Mouse (Mus musculus) left cerebral cortex, postnatal 36 days (tissue): Measurements from ENCODE around the gene Cdca4. TPM values are rescaled to one million over a fixed set of nuclear protein-coding genes. Genes with fewer than 3 reads are reported as not detected.

Experiments
- DNase-seq, 2 experiments: peaks; one replicate each; pipeline ENCODE4 v3.0.0; 2021 to 2022; ENCODE audit warnings: low spot score in 2 of 2, mixed read lengths in 1 of 2
- intact Hi-C: fragments of 180-260 bp; cut with DNase I; formaldehyde crosslinking; loops from one replicate; pipeline ENCODE4 v1.15.1; 2025
- total RNA-seq, 2 experiments: library from RNA; stranded (reverse); gene quantifications; 2 replicates each; pipeline ENCODE4 v1.2.3; 2021

Gene Cdca4
- total RNA-seq = 10 to 100 TPM in 1 of 2 experiments, 1 to 10 TPM in 1; 9.2 to 10.9 TPM

- intact Hi-C loops = no loop called here
Observed at GRCm38 (mm10) chr12:112829244-112829864, at the start of gene Cdca4. Gene Cdca4 (minus strand): TSS chr12:112829423.

GRCm38 (mm10) chr12:112877607-112878020 lies 48.4 kb upstream of the Cdca4 start:
- no peak for DNase-seq
- intact Hi-C loops = loop anchor here (5.0 kb wide), 2 partner anchors 50 to 65 kb away; partner anchors contain the start of genes Jag2 and Nudt14

More at GRCm38 (mm10) chr12:112829244-112829864, at the start of gene Cdca4:
- DNase-seq = peak; percentile 98 to 99

GRCm38 (mm10) chr12:112877073-112877576 lies 47.9 kb upstream of the Cdca4 start:
- DNase-seq = no peak
- intact Hi-C loops = loop anchor here (5.0 kb wide), 2 partner anchors 50 to 65 kb away; partner anchors contain the start of genes Jag2 and Nudt14

GRCm38 (mm10) chr12:112876332-112877072 lies 47.3 kb upstream of the Cdca4 start:
- intact Hi-C loops = loop anchor here (5.0 kb wide), 2 partner anchors 51 to 66 kb away; partner anchors contain the start of genes Jag2 and Nudt14
- peak in 1 of 2 experiments; percentile 32 for DNase-seq

GRCm38 (mm10) chr12:112875225-112876013 lies 46.2 kb upstream of the Cdca4 start:
- intact Hi-C loops = loop anchor here (5.0 kb wide), 2 partner anchors 52 to 67 kb away; partner anchors contain the start of genes Jag2 and Nudt14
- DNase-seq = peak; percentile 72 to 83

- DNase-seq = no peak
- intact Hi-C loops = no loop called here
Observed at GRCm38 (mm10) chr12:112874199-112874598, 45.0 kb upstream of the Cdca4 start.

GRCm38 (mm10) chr12:112873452-112874190 lies 44.4 kb upstream of the Cdca4 start:
- peak; percentile 42 to 54 for DNase-seq
- intact Hi-C loops = no loop called here

GRCm38 (mm10) chr12:112872991-112873390 lies 43.8 kb upstream of the Cdca4 start:
- DNase-seq = no peak
- intact Hi-C loops = no loop called here

- no peak for DNase-seq
- intact Hi-C loops = no loop called here
Observed at GRCm38 (mm10) chr12:112871272-112871671, 42.0 kb upstream of the Cdca4 start.

GRCm38 (mm10) chr12:112870775-112871174 lies 41.6 kb upstream of the Cdca4 start:
- intact Hi-C loops = no loop called here
- DNase-seq = no peak

GRCm38 (mm10) chr12:112869783-112870204 lies 40.6 kb upstream of the Cdca4 start:
- intact Hi-C loops = no loop called here
- no peak for DNase-seq

- intact Hi-C loops = no loop called here
Observed at GRCm38 (mm10) chr12:112868178-112869087, 39.2 kb upstream of the Cdca4 start, which contains the start of gene Gpr132. Gene Gpr132 (minus strand): TSS chr12:112868228.

GRCm38 (mm10) chr12:112867106-112867674 lies 38.0 kb upstream of the Cdca4 start:
- intact Hi-C loops = no loop called here
- no peak for DNase-seq

More at GRCm38 (mm10) chr12:112868178-112869087, 39.2 kb upstream of the Cdca4 start, which contains the start of gene Gpr132:
- DNase-seq = no peak

- no peak for DNase-seq
- intact Hi-C loops = no loop called here
Observed at GRCm38 (mm10) chr12:112866467-112867080, 37.4 kb upstream of the Cdca4 start.

GRCm38 (mm10) chr12:112864804-112865203 lies 35.6 kb upstream of the Cdca4 start:
- DNase-seq = no peak
- intact Hi-C loops = no loop called here

- intact Hi-C loops = no loop called here
Observed at GRCm38 (mm10) chr12:112861911-112862321, 32.7 kb upstream of the Cdca4 start.

GRCm38 (mm10) chr12:112860765-112861164 lies 31.5 kb upstream of the Cdca4 start:
- DNase-seq = no peak
- intact Hi-C loops = no loop called here

More at GRCm38 (mm10) chr12:112861911-112862321, 32.7 kb upstream of the Cdca4 start:
- DNase-seq = no peak
